Mouse (Mus musculus) testis, postnatal 10 days (tissue): ENCODE data around the gene Btn2a2.

ENCODE experiments used
- DNase-seq: peaks from one replicate; pipeline ENCODE4 v3.0.0; 2021; ENCODE audit warnings: low spot score

Btn2a2 gene

GRCm38 (mm10) chr13:23497656-23498321, 9.1 kb upstream of the Btn2a2 start:
- DNase-seq = no peak

- DNase-seq = no peak
Measured at GRCm38 (mm10) chr13:23495526-23495925, 6.9 kb upstream of the Btn2a2 start.

GRCm38 (mm10) chr13:23491990-23492389, 3.3 kb upstream of the Btn2a2 start:
- DNase-seq = no peak

- no peak for DNase-seq
Measured at GRCm38 (mm10) chr13:23491263-23491662, 2.6 kb upstream of the Btn2a2 start.

- no peak for DNase-seq
Measured at GRCm38 (mm10) chr13:23490863-23491262, 2.2 kb upstream of the Btn2a2 start.

GRCm38 (mm10) chr13:23485271-23485670, 3.4 kb downstream of the Btn2a2 start:
- DNase-seq = no peak

GRCm38 (mm10) chr13:23483153-23483552, 5.5 kb downstream of the Btn2a2 start:
- DNase-seq = no peak

- peak; percentile 50 for DNase-seq
Measured at GRCm38 (mm10) chr13:23475658-23476057, 13.0 kb downstream of the Btn2a2 start.

GRCm38 (mm10) chr13:23466911-23467310, 21.7 kb downstream of the Btn2a2 start:
- peak; percentile 50 for DNase-seq

- DNase-seq = no peak
Measured at GRCm38 (mm10) chr13:23466306-23466705, 22.4 kb downstream of the Btn2a2 start.

- DNase-seq = no peak
Measured at GRCm38 (mm10) chr13:23465600-23466109, 23.0 kb downstream of the Btn2a2 start, which contains the start of gene Btn1a1. TSS of gene Btn1a1 (minus strand) at chr13:23465901.

- DNase-seq = no peak
Measured at GRCm38 (mm10) chr13:23464841-23465366, 23.8 kb downstream of the Btn2a2 start.

GRCm38 (mm10) chr13:23464224-23464637, 24.4 kb downstream of the Btn2a2 start:
- DNase-seq = peak; percentile 49

GRCm38 (mm10) chr13:23463381-23464223, 25.1 kb downstream of the Btn2a2 start:
- peak; percentile 49 for DNase-seq

GRCm38 (mm10) chr13:23462669-23463068, 26.0 kb downstream of the Btn2a2 start:
- no peak for DNase-seq

GRCm38 (mm10) chr13:23462063-23462462, 26.6 kb downstream of the Btn2a2 start:
- DNase-seq = no peak

- DNase-seq = no peak
Measured at GRCm38 (mm10) chr13:23459264-23459846, 29.3 kb downstream of the Btn2a2 start.

GRCm38 (mm10) chr13:23453926-23454325, 34.7 kb downstream of the Btn2a2 start:
- peak; percentile 41 for DNase-seq

GRCm38 (mm10) chr13:23453362-23453862, 35.2 kb downstream of the Btn2a2 start:
- peak; percentile 79 for DNase-seq

- peak; percentile 85 for DNase-seq
Measured at GRCm38 (mm10) chr13:23450398-23450797, 38.3 kb downstream of the Btn2a2 start.

- peak; percentile 69 for DNase-seq
Measured at GRCm38 (mm10) chr13:23449235-23450095, 39.2 kb downstream of the Btn2a2 start.
